Mouse (Mus musculus): ENCODE results near the gene Gm20388. TPM values are rescaled to one million over a fixed set of nuclear protein-coding genes. Genes with fewer than 3 reads are reported as not detected.

Gene Gm20388
- polyA plus RNA-seq, 1 experiment from 2014 or later: 7.4 TPM

DNA sequence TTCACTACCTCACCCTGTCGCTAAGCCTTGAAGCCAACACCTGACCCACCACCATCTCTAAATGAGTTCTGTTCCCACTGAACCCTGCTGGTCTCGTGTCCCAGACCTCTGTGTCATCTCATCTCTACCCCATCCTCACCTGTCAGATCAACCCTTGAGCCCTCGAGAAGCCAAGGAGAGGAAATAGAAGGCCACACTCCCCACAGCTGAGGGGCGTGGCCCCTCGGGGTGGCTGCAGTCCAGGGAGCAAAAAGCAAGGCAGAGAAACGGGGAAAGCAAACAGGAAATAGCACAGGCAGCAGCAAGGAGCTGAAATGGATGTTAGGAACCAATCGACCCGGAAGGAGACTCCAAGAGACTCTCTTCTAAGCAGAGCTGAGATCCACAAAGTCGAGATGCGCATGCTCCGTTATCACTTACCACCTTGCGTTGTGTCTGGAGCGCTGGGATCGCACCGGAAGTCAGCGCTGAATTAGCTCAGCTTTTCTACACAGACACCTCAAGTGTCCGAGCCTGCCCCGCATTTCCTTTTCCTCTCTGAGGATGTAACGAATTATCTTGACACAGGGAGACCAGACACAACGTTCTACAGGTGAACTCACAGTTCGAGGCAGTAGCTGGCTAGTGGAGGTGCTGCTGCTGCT lies 3876.7 kb downstream of the Gm20388 start:
- Histone ChIP-seq H3K36me3 (ENCODE audit: control insufficient read depth, insufficient read depth, low read length) (no peaks in the 10 kb centered on the region), H3K4me2 (ENCODE audit: low read depth, low read length) (peak overlapping the region; percentile 38), H3K9ac (ENCODE audit: low read length) (0 out of 2 replicates have a peak overlapping the region, but pooled peaks have one; percentile 2), H3K4me3 (replicated peaks; ENCODE audit: low read length) (no peak overlapping the region), H3K9me3 (replicated peaks; ENCODE audit: control insufficient read depth, low read length) (no peaks in the 10 kb centered on the region), H3K4me1 (ENCODE audit: control insufficient read depth, insufficient read depth, low read length) (peaks cover 10% of the 10 kb centered on the region; the same call in 1 of the 2 replicates), H3K27me3 (ENCODE audit: control insufficient read depth, insufficient read depth, low read length) (no peaks in the 10 kb centered on the region), H3K27ac (ENCODE audit: low read length) (no peak overlapping the region)
- 36% methylated on average over 21 of the region's 21 CpGs for WGBS
- no peak for ATAC-seq (ENCODE audit: insufficient read depth, low FRiP score)

DNA sequence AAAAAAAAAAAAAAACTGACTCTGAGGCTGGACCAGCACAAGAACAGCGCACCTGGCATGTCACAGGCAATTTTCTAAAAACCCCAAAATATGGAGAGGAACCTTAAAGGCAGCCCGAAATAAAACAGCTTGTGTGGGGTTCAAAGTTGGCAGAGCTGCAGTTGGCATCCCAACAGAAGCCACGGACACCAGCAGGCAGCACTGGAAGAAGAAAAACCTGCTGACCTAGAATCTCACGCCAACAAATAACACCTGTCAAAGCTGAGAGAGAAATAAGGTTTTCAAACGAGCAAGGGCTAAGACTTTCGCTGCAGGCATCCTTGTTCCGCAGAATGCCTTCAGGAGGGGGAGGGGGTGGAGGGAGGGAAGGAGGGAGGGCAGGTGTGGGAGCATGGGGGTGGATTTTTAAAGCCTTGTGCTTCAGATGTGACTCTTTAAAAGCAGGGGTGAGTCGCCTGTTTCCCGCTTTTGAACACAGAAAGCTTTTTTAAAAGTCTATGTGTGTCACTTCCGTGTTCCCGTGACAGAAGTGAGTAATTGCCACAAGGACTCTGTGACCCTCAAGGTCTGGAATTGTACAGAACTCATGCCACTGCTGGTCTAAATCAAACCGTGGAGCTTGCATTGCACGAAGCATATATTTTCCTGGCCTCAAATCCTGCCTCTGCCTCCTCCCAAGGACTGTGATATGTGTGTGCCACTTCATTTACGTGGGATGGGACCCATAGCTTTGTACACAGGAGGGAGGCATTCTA lies 3878.0 kb downstream of the Gm20388 start:
- H3K4me1 ChIP-seq (ENCODE audit: control insufficient read depth, insufficient read depth, low read length): peaks cover 8% of the 10 kb centered on the region; the same call in 1 of the 2 replicates
- H3K36me3 ChIP-seq (ENCODE audit: control insufficient read depth, insufficient read depth, low read length): no peaks in the 10 kb centered on the region
- H3K9ac ChIP-seq (ENCODE audit: low read length): no peak overlapping the region
- no peaks in the 10 kb centered on the region for H3K9me3 ChIP-seq (replicated peaks; ENCODE audit: control insufficient read depth, low read length)
- H3K27me3 ChIP-seq (ENCODE audit: control insufficient read depth, insufficient read depth, low read length): no peaks in the 10 kb centered on the region
- 0 out of 2 replicates have a peak overlapping the region, but pooled peaks have one; percentile 2 for H3K27ac ChIP-seq (ENCODE audit: low read length)
- WGBS: 32% methylated on average over 14 of the region's 14 CpGs
- ATAC-seq (ENCODE audit: insufficient read depth, low FRiP score): no peak
- H3K4me3 ChIP-seq (replicated peaks; ENCODE audit: low read length): no peak overlapping the region
- 0 out of 2 replicates have a peak overlapping the region, but pooled peaks have one; percentile 3 for H3K4me2 ChIP-seq (ENCODE audit: low read depth, low read length)

DNA sequence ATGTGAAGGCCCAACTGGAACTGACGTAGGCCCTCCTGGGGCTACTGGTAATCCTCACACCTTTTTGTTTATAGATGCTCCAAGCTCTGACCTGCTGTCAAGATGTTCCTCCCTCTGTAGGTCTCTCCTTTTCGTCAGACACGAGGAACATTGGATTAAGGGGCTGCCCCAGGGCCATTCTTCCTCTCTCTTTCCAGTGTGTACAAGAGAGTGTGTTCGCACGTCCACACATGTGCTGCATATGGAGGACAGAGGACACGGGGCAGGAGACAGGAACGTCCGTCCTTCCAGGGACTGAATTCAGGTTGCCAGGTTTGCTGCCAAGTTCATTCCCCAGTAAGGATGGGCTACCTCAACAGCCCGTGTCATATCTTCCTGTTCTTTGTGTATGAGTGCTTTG lies 3878.8 kb downstream of the Gm20388 start:
- no peaks in the 10 kb centered on the region for H3K27me3 ChIP-seq (ENCODE audit: control insufficient read depth, insufficient read depth, low read length)
- H3K4me1 ChIP-seq (ENCODE audit: control insufficient read depth, insufficient read depth, low read length): peaks cover 6% of the 10 kb centered on the region; the same call in 1 of the 2 replicates
- no peak for ATAC-seq (ENCODE audit: insufficient read depth, low FRiP score)
- H3K4me2 ChIP-seq (ENCODE audit: low read depth, low read length): no peak overlapping the region
- H3K9ac ChIP-seq (ENCODE audit: low read length): no peak overlapping the region
- H3K36me3 ChIP-seq (ENCODE audit: control insufficient read depth, insufficient read depth, low read length): no peaks in the 10 kb centered on the region
- H3K9me3 ChIP-seq (replicated peaks; ENCODE audit: control insufficient read depth, low read length): no peaks in the 10 kb centered on the region
- 70% methylated on average over 9 of the region's 9 CpGs for WGBS
- H3K4me3 ChIP-seq (replicated peaks; ENCODE audit: low read length): no peak overlapping the region
- H3K27ac ChIP-seq (ENCODE audit: low read length): no peak overlapping the region

DNA sequence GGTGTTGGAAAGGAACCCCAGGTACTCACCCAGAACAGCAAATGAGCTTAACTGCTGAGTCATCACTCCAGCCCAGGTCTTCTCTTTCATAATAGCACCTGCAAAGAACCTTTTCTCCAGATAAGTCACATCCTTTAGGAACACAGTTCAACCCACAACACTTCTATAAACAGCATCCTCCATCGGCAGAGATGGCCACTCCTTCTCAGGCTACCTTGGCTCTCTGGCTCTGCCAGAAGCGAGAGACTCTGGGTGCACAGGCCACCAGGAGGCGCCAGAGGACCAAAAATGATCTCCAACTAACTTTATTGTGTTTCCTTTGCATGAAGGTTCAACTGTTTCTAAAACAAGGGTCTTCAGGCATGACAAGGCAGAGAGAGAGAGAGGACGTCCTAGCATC lies 3879.3 kb downstream of the Gm20388 start:
- Histone ChIP-seq H3K4me3 (replicated peaks; ENCODE audit: low read length) (no peak overlapping the region), H3K27me3 (ENCODE audit: control insufficient read depth, insufficient read depth, low read length) (no peaks in the 10 kb centered on the region), H3K9ac (ENCODE audit: low read length) (no peak overlapping the region), H3K4me2 (ENCODE audit: low read depth, low read length) (no peak overlapping the region), H3K4me1 (ENCODE audit: control insufficient read depth, insufficient read depth, low read length) (peaks cover 6% of the 10 kb centered on the region; the same call in 1 of the 2 replicates), H3K9me3 (replicated peaks; ENCODE audit: control insufficient read depth, low read length) (no peaks in the 10 kb centered on the region), H3K36me3 (ENCODE audit: control insufficient read depth, insufficient read depth, low read length) (no peaks in the 10 kb centered on the region), H3K27ac (ENCODE audit: low read length) (no peak overlapping the region)
- ATAC-seq (ENCODE audit: insufficient read depth, low FRiP score): no peak
- WGBS: 2% methylated on average over 4 of the region's 4 CpGs

DNA sequence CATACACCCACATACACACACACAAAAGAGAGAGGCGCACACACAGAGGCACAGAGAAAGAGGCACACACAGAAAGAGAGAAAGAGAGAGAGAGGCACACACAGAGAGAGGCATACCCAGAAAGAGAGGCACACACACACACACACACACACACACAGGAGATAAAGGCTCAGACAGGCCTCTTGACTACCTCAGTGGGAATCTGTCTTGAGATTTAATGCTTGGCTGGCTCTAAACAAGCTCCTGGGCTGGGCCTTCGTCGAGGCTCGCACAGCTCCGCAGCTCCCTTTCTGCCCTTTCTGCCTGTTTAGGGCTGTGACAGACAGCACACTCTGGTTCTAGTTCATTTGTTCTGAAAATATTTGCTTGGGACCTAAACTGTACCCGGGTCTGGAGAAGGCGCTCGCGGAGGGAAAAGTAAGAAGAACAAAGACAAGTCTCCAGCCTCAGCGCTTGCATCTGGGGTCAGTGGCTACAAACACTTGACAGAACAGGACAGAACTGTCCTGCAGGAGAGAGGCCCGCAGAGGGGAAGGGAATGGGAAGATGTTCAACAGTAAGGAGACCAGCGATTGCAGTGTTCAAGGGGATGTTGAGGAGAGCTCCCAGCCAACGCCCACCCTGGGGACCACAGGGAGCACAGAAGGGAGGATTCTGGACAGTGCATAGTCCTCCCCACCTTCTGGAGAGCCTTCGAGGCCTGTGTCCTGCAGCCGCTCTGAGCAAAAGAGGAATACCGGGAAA lies 3880.6 kb downstream of the Gm20388 start:
- H3K36me3 ChIP-seq (ENCODE audit: control insufficient read depth, insufficient read depth, low read length): no peaks in the 10 kb centered on the region
- 0 out of 2 replicates have a peak overlapping the region, but pooled peaks have one; percentile 19 for H3K9ac ChIP-seq (ENCODE audit: low read length)
- ATAC-seq (ENCODE audit: insufficient read depth, low FRiP score): no peak
- no peaks in the 10 kb centered on the region for H3K9me3 ChIP-seq (replicated peaks; ENCODE audit: control insufficient read depth, low read length)
- WGBS: 68% methylated on average over 16 of the region's 16 CpGs
- peaks cover 6% of the 10 kb centered on the region; the same call in 1 of the 2 replicates for H3K4me1 ChIP-seq (ENCODE audit: control insufficient read depth, insufficient read depth, low read length)
- no peak overlapping the region for H3K4me3 ChIP-seq (replicated peaks; ENCODE audit: low read length)
- H3K4me2 ChIP-seq (ENCODE audit: low read depth, low read length): no peak overlapping the region
- H3K27me3 ChIP-seq (ENCODE audit: control insufficient read depth, insufficient read depth, low read length): no peaks in the 10 kb centered on the region
- no peak overlapping the region for H3K27ac ChIP-seq (ENCODE audit: low read length)

DNA sequence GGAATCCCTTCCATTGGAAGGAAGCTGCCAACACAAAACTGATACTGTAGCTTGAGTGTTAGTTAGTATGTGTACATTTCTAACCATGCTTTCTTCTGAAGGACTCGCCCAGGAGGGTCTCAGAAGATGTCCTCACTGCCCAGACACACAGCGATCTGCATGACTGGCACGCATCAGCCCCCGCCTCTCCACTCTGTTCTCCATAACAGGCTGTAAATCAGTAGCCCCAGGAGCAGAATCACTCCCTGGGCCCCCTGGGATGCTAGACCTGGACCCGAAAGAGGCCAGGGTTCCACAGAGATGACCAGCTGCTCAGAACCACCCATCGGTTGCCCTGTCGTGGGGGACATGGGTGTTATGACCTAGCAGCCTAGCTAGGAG lies 3881.2 kb downstream of the Gm20388 start:
- Histone ChIP-seq H3K4me3 (replicated peaks; ENCODE audit: low read length) (no peak overlapping the region), H3K9me3 (replicated peaks; ENCODE audit: control insufficient read depth, low read length) (no peaks in the 10 kb centered on the region), H3K27ac (ENCODE audit: low read length) (no peak overlapping the region), H3K4me1 (ENCODE audit: control insufficient read depth, insufficient read depth, low read length) (peaks cover 6% of the 10 kb centered on the region; the same call in 1 of the 2 replicates), H3K36me3 (ENCODE audit: control insufficient read depth, insufficient read depth, low read length) (no peaks in the 10 kb centered on the region), H3K9ac (ENCODE audit: low read length) (no peak overlapping the region), H3K27me3 (ENCODE audit: control insufficient read depth, insufficient read depth, low read length) (no peaks in the 10 kb centered on the region), H3K4me2 (ENCODE audit: low read depth, low read length) (no peak overlapping the region)
- WGBS: 86% methylated on average over 7 of the region's 7 CpGs
- ATAC-seq (ENCODE audit: insufficient read depth, low FRiP score): no peak

DNA sequence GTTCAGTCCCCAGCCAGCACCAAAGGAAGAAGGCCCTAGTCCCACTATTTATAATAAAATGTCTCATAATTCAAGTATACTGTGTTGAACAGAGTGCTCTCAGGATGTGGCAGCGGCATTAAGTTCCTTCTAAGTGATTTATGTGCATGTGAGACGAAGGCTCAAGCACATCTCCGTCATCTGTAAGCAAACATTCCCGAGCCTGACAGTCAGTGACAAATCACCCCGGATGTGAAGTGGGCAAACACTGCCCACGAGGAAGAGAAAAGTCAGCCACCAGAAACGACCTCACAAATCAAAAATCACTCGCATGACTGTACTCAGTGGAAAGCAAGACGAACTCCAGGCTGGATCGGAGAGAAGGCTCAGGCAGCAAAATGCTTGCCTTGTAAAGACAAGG lies 3883.3 kb downstream of the Gm20388 start:
- Histone ChIP-seq H3K4me1 (ENCODE audit: control insufficient read depth, insufficient read depth, low read length) (no peaks in the 10 kb centered on the region), H3K4me3 (replicated peaks; ENCODE audit: low read length) (no peak overlapping the region), H3K27ac (ENCODE audit: low read length) (peak overlapping the region; percentile 9; the same call in 1 of the 2 replicates), H3K9ac (ENCODE audit: low read length) (no peak overlapping the region), H3K36me3 (ENCODE audit: control insufficient read depth, insufficient read depth, low read length) (no peaks in the 10 kb centered on the region), H3K27me3 (ENCODE audit: control insufficient read depth, insufficient read depth, low read length) (no peaks in the 10 kb centered on the region), H3K9me3 (replicated peaks; ENCODE audit: control insufficient read depth, low read length) (no peaks in the 10 kb centered on the region), H3K4me2 (ENCODE audit: low read depth, low read length) (0 out of 2 replicates have a peak overlapping the region, but pooled peaks have one; percentile 16)
- 6% methylated on average over 10 of the region's 10 CpGs for WGBS
- no peak for ATAC-seq (ENCODE audit: insufficient read depth, low FRiP score)

DNA sequence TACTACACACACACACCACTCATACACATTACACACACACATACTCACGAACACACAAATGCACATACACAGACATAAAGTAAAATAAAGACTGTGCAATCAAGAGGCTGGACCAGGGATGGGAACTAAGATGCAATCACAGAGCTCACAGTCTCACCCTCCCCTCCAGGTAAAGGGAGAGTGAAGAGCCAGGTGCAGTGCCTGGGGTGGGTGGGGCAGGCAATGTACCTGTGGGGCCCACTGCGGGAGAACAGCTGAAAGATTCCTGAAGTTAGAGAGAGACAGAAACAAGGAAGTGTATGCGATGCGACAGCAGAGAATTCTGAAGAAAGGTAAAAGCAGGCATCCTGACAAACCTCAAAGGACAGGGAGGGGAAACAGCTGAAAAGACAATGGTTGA lies 3884.1 kb downstream of the Gm20388 start:
- Histone ChIP-seq H3K27ac (ENCODE audit: low read length) (peak overlapping the region; percentile 55; the same call in 1 of the 2 replicates), H3K4me1 (ENCODE audit: control insufficient read depth, insufficient read depth, low read length) (no peaks in the 10 kb centered on the region), H3K4me2 (ENCODE audit: low read depth, low read length) (no peak overlapping the region), H3K9ac (ENCODE audit: low read length) (no peak overlapping the region), H3K36me3 (ENCODE audit: control insufficient read depth, insufficient read depth, low read length) (no peaks in the 10 kb centered on the region), H3K27me3 (ENCODE audit: control insufficient read depth, insufficient read depth, low read length) (no peaks in the 10 kb centered on the region), H3K9me3 (replicated peaks; ENCODE audit: control insufficient read depth, low read length) (no peaks in the 10 kb centered on the region), H3K4me3 (replicated peaks; ENCODE audit: low read length) (no peak overlapping the region)
- WGBS: 61% methylated on average over 4 of the region's 4 CpGs
- no peak for ATAC-seq (ENCODE audit: insufficient read depth, low FRiP score)
